Mouse (Mus musculus) regulatory T cell (primary cell): ENCODE data around the gene Avpi1.

Source experiments
- in situ Hi-C: fragments of 300-600 bp; cut with MboI, MseI; formaldehyde crosslinking; loops from one replicate; pipeline ENCODE4 v1.15.1; 2025; ENCODE audit warnings: high pct_unique_total_duplicates

Gene Avpi1

DNA sequence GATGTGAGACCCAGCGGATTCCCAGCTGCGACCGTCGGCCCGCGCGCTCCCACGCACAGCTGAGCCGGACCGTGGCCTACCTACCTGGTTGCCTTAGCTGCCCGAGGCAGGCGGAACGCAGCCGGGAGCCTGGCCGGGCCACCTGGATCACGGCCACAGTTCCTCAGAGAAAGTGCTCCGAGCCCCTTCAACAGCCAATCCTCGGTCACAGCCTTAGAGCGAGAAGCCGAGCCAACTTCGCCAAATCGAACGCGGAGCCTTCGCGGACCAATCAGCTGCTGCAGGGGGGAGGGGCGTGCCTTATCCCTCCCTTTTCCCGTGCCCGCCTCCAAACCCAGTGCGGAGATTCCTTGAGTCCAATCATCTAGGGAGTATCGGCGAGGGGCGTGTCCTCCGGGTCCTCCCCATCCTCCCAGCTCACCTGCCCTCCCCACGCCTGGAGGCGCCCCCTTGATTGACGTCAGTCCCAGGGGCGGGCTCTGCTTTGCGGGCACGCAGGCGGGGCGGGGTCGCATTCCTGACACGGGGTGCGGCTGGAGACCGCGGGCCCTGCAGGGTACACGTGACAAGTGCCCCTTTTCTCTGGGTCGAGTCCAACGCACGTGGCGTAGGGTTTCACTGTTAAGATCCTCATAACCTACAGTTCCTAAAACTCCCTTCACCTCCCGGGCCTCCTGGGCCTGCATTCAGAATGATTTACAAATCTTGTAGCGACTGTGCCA lies at the start of gene Avpi1:
Avpi1 (minus strand) TSS at position 273 of the 722 bp plus-strand sequence.
- in situ Hi-C loops: no loop called here

DNA sequence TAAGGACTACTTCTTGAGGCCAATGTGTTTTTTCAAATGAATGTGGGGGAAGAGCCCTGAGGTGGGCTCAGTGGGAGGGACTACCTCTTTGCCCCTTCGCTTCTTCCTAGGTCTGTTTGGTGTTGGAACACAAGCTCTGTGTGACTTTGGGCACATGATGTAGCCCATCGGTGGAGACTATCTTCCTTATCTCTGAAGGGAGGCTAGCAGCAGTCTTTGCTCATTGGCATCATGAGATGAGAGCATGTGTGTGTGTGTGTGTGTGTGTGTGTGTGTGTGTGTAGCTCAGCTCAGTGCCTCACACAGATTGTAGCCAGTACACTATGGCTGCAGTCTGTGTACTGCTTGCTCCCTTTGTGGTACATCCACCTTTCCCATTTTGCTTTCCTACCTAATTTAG lies 48.6 kb upstream of the Avpi1 start:
- in situ Hi-C loops: no loop called here

DNA sequence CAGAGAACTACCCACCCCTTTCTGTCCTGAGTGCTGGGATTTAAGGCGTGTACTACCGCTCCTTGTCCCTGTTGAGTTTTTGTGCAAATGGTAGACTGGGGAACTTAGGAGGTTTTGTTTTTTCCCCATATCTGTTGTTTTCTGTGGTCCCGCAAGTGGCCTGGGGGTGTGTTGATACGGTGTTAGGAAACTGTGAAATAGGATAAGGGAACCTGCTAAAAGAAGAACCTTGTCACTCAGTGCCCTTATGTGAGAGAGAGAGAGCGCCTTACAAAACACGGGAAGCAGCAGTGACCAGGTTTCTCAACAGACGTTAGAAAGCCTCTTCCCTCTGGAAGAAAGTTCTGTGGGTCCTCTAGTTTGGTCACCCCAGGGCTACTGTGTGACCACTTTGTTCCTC lies 48.0 kb upstream of the Avpi1 start:
- in situ Hi-C loops: no loop called here

DNA sequence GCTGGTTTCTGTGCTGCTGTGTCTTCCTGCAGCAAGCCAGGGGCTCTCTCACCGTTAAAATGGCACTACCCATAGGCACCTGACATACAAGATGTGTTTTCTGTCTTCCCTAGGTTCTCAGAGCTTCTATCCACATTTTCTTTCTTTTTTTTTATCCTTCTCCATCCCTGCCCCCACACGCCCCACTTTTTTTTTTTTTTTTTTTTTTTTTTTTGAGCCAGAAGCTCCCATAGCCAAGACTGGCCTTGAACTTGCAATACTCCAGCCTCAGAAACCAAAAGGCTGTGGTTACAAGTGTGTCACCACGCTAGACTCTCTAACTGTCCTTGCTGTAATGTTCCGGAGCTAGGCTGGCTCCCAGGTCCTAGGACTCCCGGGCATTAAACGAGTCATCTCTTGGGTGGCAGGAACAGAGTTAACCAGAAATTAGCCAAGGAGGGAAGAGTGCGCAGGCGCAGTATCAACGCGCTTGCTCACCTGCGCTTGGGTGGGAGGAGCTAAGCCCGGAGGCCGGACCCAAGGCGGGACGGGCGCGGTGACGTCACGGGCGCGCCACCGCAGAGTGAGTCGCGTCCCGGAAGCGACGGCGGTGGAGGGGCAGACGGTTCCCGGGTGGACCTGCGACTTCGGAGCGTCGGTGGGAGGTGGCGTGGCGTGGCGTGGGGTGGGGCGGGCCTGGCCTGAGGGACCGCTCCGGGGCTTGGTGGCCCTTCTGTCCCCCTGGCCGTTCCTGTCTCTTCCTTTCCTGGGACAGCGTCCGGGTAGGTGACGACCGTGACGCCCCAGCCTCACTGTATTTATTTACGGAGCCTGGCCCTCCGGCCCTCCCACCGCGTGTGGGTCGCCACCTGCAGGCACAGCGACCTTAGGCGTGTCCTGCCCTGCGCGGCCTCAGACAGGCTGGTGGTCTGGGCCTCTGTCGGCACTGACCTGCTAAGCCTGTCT lies 41.4 kb upstream of the Avpi1 start:
- in situ Hi-C loops: no loop called here

DNA sequence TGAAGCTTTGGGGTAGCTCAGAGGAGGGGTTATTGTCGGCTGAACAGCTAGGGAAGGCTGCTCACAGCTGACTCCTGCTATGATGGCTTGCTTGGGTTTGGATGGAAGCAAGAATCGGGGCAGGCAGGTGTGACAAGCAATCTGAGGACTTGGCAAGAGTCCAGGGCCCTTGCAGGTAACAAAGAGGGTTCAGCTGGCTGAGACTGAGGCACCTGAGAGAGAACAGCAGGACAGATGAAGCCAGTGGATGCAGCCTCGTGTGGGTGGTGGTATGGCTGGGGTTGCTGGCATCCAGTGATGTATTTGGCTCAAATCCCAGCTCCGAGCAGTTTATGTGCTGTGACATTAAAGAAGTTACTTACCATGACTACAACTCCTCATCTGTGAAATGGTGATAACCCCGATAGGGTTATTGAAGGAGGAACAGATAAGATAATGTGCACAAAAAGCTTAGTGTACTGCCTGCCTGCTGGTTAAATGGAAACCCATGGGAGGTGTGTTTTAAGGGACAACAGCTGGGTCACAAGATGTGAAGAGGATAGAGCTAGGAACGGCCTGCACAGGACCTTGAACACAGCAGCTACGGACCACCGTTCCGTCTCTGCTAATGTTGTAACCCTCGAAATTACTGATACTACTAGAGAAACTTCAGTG lies 40.6 kb upstream of the Avpi1 start:
- in situ Hi-C loops: no loop called here

DNA sequence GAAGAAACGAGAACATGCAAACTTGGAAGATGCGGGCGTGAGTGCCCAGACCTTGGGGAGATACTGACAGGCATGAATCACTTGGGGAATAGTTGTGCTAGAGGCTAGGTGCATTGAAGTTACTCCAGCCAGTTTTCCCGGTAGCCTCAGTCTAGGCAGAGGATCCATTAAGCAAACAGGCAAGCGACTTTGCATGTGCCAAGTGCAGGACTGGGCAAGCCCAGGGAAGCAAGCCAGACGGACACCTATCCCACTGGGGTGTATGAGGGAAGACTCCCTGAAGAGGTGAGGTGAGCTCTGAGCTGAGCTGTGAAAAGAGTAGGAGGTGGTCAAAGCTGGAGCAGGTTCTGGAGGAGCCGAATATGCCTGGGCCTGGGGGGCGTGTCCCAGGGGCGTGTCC lies 38.6 kb upstream of the Avpi1 start:
- in situ Hi-C loops: no loop called here

DNA sequence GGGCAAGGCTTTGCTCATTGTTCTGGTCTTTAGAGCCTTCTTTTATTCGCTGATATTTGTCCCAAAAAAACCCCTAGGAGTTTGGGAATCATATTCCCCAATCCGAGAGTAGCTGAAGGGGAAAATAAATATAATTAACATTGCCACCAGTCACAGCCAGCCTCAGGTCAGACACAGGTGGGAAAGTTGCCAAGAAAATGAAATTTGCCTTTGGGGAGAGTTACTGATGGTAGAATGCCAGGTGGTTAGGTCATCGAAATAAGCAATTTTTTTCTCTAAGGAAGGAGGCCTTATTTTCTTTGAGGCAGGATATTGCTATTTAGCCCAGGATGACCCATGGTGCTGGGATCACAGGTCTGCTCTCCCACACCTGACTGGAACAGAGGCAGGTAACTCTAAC lies 37.9 kb upstream of the Avpi1 start:
- in situ Hi-C loops: no loop called here

DNA sequence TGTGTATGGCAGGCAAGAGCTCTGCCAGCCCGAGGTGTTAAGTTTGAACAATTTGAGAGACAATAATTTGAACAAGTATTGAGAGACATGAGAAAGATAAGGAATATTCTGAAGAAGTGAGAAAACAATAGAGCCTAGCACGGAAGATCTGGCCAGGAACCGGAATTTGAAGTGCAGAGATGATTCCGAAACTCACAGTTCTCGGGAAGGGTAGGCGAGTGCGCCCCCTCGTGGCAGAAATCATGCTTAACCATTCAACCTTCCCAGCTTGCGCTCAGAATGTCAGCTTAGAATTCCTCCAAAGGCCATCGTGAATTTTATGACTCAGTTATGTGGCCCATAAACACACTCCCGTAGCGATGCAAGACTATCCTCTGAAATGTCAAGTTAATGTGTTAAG lies 37.3 kb upstream of the Avpi1 start:
- in situ Hi-C loops: no loop called here

DNA sequence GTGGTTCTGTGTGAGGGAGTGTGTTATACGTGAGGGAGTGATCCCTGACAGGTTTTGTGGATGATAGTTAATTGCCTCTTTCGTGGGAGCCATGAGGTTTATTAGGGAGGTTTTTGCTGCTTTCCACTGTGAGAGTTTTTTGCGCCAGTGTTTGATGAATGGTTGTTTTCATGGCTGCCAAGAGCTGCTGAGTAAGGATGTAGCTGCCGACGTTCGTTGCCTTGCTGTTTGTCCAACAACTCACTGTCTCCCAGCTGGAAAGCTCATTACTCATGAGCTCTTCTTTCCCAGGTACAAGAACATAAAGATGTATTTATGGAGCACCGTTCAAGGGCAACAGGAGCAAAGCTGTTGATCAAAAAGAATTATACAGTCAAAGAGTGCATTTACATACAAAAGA lies 35.3 kb upstream of the Avpi1 start:
- in situ Hi-C loops: loop anchor here (5.0 kb wide), 1 partner anchor 132 kb away; no protein-coding TSS in a partner anchor

DNA sequence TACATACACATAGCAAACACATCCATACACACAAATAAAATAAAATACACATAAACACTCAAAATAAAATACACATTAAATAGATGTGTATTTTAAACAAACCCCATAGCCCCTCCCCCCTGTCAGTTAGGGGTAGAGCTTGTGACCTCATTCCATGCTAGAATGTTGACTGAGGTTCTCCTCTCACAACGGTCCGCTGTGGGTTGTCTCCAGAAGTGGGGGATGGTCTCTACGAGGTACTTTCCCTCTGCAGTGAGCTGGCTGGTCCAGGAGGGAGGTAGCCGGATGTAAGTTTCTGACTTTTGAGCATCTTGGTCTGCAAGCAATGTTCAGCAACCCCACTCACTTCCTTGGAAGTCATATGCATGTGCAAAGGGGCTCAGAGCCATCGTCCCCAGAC lies 34.9 kb upstream of the Avpi1 start, which contains the start of gene Zfyve27:
Zfyve27 (plus strand) TSS at position 188 of the 400 bp plus-strand sequence.
- in situ Hi-C loops: loop anchor here (5.0 kb wide), 1 partner anchor 131 kb away; no protein-coding TSS in a partner anchor

DNA sequence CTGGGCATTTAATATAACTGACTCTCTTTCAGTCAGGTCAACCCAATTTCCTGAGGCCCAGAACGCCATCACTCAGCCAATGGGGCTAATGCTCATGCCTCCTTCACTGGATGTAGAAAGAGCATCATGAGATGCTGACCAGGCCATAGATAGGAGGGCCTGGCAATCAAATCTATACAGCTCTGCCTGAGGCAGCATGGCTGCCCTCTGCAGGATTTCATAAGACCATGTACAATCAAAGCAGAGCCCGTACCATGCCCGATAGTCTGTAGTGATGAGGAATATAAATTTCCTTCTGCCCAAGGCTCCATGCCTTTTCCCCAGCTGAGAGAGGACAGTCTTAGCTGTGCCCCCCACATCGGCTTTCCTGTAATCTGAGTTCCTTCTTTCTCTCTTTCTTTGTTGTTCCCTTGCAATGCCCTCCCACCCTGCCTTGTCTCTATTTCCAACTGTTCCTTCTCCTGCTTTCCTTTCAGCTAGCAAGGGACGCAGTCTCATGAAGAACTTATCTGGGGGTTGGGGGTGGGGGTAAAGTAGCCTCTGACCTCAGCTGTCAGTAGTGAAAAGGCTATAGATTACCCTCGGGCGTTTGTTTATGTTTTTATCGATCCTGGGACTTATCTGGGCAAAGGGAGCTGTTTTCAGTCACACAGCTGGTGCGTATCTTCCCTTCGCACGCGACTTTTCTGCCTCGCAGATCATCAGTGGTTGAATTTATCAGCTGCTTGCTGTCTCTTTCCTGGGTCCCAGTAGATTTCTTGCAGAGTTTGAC lies 29.6 kb upstream of the Avpi1 start:
- in situ Hi-C loops: no loop called here

DNA sequence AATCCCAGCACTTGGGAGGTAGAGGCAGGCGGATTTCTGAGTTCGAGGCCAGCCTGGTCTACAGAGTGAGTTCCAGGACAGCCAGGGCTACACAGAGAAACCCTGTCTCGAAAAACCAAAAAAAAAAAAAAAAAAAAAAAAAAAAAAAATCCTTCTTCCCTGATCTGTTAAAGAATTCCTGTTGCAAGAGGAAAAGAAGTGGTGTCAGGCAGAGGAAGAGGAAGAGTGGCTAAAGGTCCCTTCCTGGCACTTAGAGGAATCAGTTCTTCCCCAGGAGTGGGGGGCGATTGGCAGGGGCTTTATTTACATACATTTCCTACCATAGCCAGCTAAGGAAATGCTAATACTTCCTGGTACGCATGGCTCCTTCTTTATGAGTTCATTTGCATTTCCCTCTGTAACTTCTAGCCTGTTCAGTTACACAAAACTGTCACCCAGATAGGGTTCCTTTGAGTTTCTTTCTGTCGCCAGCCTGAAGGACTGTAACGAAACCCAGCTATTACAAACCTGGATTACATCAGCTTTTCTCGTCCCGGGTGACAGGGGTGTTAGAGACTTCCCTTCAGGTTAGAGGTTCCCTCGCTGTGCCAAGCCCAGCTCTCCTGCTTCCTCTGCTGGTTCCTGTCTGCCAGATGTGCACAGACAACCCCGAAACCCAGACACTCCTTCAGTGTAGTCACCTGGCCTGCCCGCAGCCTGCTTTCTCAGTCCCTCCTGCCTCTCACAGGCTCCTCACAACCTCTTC lies 28.8 kb upstream of the Avpi1 start:
- in situ Hi-C loops: no loop called here

DNA sequence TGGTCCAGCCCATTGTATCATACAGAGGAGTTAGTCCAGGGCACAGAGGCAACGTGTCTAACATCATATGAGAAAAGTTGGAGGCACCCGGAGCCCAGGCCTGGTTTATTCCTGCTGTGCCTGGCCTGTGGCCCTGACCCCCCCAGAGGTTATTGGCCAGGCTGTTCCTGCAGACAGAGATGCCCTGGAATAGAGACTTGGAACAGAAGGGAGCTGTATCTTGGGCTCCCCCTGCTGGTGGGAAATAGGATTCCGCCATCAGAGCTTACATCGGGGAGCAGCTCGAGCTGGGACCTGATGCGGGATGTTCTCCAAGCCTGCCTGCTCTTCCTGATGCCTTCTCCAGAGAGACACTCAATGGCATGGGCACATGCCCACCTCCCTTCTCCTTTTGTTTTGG lies 23.1 kb upstream of the Avpi1 start:
- in situ Hi-C loops: no loop called here

DNA sequence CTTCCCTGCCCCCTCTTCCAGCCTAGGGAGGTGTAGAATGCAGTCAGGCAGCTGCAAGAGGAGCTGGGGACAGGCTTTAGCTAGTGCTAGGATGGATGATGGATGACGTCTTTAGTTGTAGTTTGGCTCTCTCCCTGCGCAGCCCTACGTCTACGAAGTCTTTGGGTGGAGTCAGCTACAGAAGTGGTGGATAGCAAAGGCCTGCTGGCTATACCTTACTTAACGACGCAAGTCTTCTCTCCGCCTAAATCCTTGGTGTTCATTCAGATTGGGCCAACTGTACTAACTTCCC lies 19.7 kb upstream of the Avpi1 start:
- in situ Hi-C loops: no loop called here

DNA sequence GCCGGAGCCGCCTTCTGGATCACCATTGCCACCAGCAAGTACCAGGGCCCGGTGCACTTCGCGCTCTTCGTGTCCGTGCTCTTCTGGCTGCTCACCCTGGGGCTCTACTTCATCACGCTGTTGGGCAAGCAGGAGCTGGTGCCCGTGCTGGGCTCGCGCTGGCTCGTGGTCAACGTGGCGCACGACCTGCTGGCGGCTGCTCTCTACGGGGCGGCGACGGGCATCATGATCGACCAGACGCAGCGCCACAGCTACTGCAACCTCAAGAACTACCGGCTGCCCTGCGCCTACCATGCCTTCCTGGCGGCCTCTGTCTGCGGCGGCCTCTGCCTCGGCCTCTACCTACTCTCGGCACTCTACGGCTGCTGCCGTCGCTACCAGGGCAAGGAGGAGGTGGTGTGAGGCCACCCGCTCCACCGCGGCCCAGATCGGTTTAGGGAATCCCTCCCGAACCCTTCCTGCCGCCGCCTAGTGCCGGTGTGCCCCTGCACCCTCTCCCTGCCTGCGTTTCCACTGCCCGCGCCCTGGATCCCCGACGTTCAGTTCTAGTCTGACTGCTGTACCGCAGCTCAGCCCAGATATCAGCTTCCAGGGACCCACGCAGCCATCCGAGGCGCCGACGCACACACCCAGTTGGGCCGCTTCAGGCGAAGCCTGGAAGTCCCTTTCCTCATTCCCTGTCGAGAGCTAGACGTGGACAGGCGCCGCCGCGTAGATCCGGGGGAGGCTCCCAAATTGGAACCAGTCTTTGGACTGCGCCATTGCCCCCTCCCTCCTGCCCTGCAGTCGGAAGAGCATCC lies 19.1 kb upstream of the Avpi1 start:
- in situ Hi-C loops: no loop called here

DNA sequence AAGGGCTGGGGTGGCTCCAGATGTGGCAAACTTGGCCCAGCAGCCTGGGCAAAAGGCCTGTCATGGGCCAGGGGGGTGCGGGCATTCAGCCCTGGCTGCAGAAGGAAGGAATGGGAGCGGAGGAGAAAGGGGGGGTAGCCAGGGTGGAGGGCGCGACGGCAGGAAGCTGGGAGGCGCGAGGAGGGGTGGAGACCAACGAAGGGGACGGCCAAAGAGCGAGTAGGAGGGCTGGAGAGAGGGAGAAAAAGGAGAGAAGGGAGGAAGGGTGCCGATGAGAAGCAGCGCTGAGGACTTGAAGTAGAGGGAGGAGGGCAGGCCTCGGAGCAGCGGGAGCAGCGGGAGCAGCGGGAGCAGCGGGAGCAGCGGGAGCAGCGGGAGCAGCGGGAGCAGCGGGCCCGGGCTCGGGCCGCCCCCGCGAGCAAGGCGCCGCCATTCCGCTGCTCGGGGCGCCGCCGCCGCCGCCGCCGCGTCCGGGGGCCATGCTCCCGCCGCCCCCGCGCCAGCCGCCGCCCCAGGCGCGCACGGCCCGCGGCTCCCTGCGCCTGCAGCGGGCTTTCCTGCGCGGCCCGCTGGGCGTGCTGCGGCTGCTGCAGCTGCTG lies 18.4 kb upstream of the Avpi1 start, which contains the start of gene Marveld1:
Marveld1 (plus strand) TSS at position 231 of the 599 bp plus-strand sequence.
- in situ Hi-C loops: no loop called here

DNA sequence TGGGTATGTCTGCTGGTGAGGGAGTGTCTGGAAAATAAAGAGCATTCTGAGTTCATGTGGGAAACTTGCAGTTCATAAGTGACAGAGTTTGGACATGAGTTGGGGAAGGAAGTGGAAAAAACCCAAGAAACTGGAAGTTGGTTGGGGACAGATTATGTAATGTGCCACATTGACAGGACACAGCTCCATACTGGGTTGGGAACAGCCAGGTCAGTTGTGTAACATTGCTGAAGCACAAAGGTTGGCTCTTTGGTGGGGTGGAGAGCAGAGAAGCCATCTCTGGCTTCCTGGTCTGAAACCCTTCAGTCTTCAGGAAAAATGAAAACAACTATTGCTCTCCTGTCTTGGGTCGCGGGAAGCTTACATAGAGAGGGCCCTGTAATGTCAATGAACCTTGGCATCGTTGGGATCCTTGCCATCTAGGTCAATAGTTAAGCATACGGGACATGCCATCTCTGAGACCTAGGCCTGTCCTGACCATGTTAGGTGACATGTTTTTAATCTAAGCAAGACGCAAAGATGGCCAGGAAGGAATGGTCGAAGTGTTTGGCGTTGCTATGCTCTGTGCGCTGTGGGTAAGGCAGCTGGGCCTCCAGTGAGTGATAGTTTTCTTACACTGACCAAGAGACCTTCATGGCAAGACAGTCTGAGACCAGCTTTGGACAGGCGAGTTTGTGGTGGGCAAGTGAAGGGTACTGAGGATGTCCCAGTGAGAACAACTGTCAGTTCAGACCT lies 17.6 kb upstream of the Avpi1 start:
- in situ Hi-C loops: no loop called here

DNA sequence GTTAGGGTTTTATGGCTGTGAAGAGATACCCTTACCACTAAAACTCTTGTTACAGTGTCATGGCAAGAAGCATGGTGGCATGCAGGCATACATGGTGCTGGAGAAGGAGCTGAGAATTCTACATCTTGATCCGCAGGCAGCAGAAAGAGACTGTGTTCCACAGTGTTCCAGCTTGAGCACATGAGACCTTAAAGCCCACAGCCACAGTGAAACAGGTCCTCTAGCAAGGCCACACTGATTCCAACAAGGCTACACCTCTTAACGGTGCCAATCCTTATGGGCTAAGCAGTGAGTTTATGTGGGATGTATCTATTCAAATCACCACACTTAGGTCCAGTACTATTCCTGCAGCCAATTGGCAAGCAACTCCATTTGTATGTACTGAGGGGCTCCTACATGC lies 16.9 kb upstream of the Avpi1 start:
- in situ Hi-C loops: no loop called here

DNA sequence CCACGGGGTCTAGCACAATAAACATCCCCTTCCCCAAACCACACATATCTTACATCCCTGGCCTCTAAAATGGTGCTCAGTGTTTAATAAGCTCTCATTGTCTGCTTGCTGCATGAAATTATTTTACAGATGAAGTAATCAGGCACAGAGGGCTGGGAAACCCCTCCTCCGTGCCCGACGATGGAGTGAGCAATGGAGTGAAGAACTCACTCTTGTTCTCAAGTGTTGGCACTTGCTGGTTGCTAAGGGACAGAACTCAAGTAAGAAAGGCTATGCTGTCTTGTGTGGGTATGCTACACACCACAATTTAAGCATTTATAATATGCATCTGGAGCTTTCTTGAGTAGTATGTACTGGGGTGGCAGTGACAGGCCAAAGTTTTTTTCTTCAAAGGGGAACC lies 16.4 kb upstream of the Avpi1 start:
- in situ Hi-C loops: no loop called here
